Mouse (Mus musculus): ENCODE measurements around the gene Zc2hc1c.

DNA sequence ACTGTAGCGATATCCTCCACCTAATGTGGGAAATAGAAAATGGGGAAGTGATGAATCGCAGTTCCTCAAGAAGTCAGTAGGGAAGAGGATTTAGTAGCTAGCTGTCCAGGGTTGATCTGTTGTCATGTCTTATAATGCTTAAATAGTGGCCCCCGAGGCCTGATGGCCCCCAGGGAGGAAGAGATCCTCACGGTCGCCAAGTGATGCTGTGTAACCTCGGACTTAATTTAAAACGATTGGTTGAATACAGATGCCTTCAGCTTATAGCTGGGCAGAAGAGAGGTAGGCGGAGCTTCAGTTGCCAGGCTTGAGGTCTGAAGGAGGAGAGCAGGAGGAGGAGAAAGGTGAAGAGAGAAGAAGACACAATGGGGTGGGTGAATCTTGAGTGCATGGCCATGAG is 4.1 kb upstream of the Zc2hc1c start:
- no peak for TF ChIP-seq CTCF (IDR thresholded peaks at IDR 0.05; ENCODE audit: low read depth)
- no peak for TF ChIP-seq EP300 (IDR thresholded peaks at IDR 0.05; ENCODE audit: low read depth)
